Mouse (Mus musculus): Measurements from ENCODE around the gene Elmo2. TPM values are rescaled to one million over a fixed set of nuclear protein-coding genes. Genes with fewer than 3 reads are reported as not detected.

Gene Elmo2
- polyA plus RNA-seq, 1 experiment from 2014 or later = 21.7 TPM

Other genes starting within 250 kb of the Elmo2 start
- not detected in 2 replicates for gene 1700025C18Rik, start 235.7 kb downstream of the Elmo2 start, polyA plus RNA-seq (2016; fragmentation: Nextera tagmentation; extraction: Ambion mirVana)
- gene Cdh22, start 91.6 kb downstream of the Elmo2 start, polyA plus RNA-seq (2016; fragmentation: Nextera tagmentation; extraction: Ambion mirVana) = 0.04 and 0.07 TPM in 2 replicates
- 41.6 and 46.2 TPM in 2 replicates for gene Slc35c2, start 38.6 kb downstream of the Elmo2 start, polyA plus RNA-seq (2016; fragmentation: Nextera tagmentation; extraction: Ambion mirVana)
- 0.14 TPM in 1 of 2 replicates, not detected in the other for gene Zfp663, start 42.2 kb upstream of the Elmo2 start, polyA plus RNA-seq (2016; fragmentation: Nextera tagmentation; extraction: Ambion mirVana)
- 2.5 and 2.7 TPM in 2 replicates for gene Zfp334, start 61.8 kb upstream of the Elmo2 start, polyA plus RNA-seq (2016; fragmentation: Nextera tagmentation; extraction: Ambion mirVana)
- gene Ocstamp, start 73.9 kb upstream of the Elmo2 start, polyA plus RNA-seq (2016; fragmentation: Nextera tagmentation; extraction: Ambion mirVana) = 1.5 and 1.8 TPM in 2 replicates
- gene Slc13a3, start 146.8 kb upstream of the Elmo2 start, polyA plus RNA-seq (2016; fragmentation: Nextera tagmentation; extraction: Ambion mirVana) = 3.6 and 3.8 TPM in 2 replicates
- 19.0 and 19.4 TPM in 2 replicates for gene Trp53rka, start 166.8 kb upstream of the Elmo2 start, polyA plus RNA-seq (2016; fragmentation: Nextera tagmentation; extraction: Ambion mirVana)
- gene Slc2a10, start 177.3 kb upstream of the Elmo2 start, polyA plus RNA-seq (2016; fragmentation: Nextera tagmentation; extraction: Ambion mirVana) = 0.72 and 1.1 TPM in 2 replicates